Mouse (Mus musculus): Measurements from ENCODE around the gene Slc30a3. TPM values are rescaled to one million over a fixed set of nuclear protein-coding genes. Genes with fewer than 3 reads are reported as not detected.

Gene Slc30a3
- polyA plus RNA-seq, 1 experiment, result not detected

DNA sequence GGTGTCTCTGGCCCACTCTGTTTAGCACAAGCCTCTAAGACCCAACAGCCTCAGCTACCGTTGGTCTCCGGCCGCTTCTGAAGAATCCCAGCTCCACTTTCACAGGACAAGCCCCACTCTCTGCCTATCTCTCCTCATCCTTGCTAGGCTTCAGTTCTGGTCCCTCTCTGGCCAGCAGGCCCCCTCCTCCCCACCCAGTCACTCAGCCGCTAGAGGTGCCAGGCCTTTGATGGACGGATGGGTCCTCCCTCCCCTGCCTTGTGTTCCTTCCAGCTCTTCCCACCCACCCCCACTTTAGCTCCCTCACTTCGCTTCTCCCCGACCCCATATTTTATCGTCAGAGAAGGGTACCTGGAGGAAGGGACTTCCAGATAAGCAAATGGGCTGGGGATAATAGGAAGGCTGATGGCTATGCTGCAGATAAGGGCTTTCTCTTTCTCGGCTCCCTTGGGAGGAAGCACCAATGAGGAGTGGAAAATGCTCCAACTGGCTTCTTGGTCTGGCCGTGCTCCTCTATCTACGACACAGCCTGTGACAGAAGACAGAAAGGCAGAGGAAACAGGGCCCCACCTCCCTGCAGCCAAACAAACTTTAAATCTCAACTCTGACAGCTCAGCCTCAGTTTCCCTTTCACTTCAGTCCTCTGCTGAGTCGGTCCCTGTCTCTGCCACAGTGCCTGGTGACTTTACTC is 25.0 kb downstream of the Slc30a3 start:
- Histone ChIP-seq H3K36me3 (ENCODE audit: control insufficient read depth) (peaks cover 9% of the 10 kb centered on the region), H3K9me3 (ENCODE audit: control insufficient read depth, low read length) (no peaks in the 10 kb centered on the region), H3K4me1 (ENCODE audit: control insufficient read depth) (peaks cover 9% of the 10 kb centered on the region), H3K27me3 (ENCODE audit: control insufficient read depth) (peaks cover 31% of the 10 kb centered on the region), H3K4me3 (replicated peaks) (no peak overlapping the region)
- TF ChIP-seq GATA1 (IDR thresholded peaks at IDR 0.05; ENCODE audit: low read length) (no peak), TAL1 (IDR thresholded peaks at IDR 0.05; ENCODE audit: low read length) (no peak)

DNA sequence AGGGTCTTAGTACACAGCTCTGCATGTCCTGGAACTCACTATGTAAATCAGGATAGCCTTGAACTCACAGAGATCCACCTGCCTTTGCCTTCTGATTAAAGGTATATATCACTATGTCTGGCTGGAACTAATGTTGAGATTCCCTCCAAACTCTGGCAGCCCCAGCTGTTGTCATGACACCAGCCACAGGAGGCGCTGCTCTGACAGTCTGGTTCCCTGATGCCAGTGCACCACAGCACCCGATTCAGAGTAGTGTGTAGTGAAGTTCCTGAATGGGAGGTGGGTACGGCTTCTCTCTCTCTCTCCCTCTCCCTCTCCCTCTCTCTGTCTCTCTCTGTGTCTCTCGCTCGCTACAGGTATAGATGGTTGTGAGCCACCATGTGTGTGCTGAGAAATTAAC is 25.7 kb downstream of the Slc30a3 start:
- H3K4me3 ChIP-seq (replicated peaks), result no peak overlapping the region
- no peaks in the 10 kb centered on the region for H3K9me3 ChIP-seq (ENCODE audit: control insufficient read depth, low read length)
- peaks cover 9% of the 10 kb centered on the region for H3K4me1 ChIP-seq (ENCODE audit: control insufficient read depth)
- TF ChIP-seq GATA1 (IDR thresholded peaks at IDR 0.05; ENCODE audit: low read length) (no peak), TAL1 (IDR thresholded peaks at IDR 0.05; ENCODE audit: low read length) (no peak)
- H3K27me3 ChIP-seq (ENCODE audit: control insufficient read depth), result peaks cover 26% of the 10 kb centered on the region
- H3K36me3 ChIP-seq (ENCODE audit: control insufficient read depth), result peaks cover 16% of the 10 kb centered on the region

DNA sequence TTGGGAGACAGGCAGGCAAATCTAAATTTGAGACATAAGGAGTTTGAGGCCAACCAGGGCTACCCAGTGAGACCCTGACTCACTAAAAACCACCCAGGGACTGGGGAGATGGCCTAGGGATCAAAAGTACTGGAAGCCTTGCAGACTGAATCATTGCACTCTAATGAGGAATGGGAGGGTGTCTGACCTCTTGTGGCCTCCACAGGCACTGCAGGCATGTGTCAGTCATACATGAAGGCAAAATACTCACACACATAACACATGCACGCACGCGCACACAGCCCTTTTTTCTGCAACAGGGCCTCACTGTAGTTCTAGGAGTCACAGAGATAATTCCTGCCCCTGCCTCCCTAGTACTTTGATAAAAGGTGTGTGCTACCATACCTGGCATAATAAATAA is 26.7 kb downstream of the Slc30a3 start:
- TF ChIP-seq GATA1 (IDR thresholded peaks at IDR 0.05; ENCODE audit: low read length) (no peak), TAL1 (IDR thresholded peaks at IDR 0.05; ENCODE audit: low read length) (no peak)
- Histone ChIP-seq H3K4me3 (replicated peaks) (no peak overlapping the region), H3K36me3 (ENCODE audit: control insufficient read depth) (peaks cover 26% of the 10 kb centered on the region), H3K4me1 (ENCODE audit: control insufficient read depth) (peaks cover 9% of the 10 kb centered on the region), H3K27me3 (ENCODE audit: control insufficient read depth) (peaks cover 20% of the 10 kb centered on the region), H3K9me3 (ENCODE audit: control insufficient read depth, low read length) (no peaks in the 10 kb centered on the region)

DNA sequence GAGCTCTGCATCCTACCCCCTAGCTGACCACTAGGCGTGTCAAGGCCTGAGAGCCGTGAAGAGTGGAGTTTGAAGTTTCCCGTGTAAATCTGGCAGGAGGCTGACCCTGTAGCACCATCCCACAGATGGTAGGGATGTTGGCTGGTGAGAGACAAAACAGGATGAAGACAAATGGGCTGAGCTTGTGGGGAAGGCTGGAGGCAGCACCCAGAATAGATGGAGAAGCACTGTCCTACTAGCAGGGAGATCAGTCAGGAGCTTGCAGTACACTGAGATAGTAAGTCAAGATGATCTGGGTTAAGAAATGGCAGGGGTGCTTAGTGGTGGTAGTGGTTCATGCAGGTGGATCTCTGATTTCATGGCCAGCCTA is 27.3 kb downstream of the Slc30a3 start:
- no peak for TF ChIP-seq GATA1 (IDR thresholded peaks at IDR 0.05; ENCODE audit: low read length)
- H3K27me3 ChIP-seq (ENCODE audit: control insufficient read depth), result peaks cover 15% of the 10 kb centered on the region
- H3K4me1 ChIP-seq (ENCODE audit: control insufficient read depth), result peaks cover 9% of the 10 kb centered on the region
- H3K9me3 ChIP-seq (ENCODE audit: control insufficient read depth, low read length), result no peaks in the 10 kb centered on the region
- no peak overlapping the region for H3K4me3 ChIP-seq (replicated peaks)
- H3K36me3 ChIP-seq (ENCODE audit: control insufficient read depth), result peaks cover 32% of the 10 kb centered on the region

DNA sequence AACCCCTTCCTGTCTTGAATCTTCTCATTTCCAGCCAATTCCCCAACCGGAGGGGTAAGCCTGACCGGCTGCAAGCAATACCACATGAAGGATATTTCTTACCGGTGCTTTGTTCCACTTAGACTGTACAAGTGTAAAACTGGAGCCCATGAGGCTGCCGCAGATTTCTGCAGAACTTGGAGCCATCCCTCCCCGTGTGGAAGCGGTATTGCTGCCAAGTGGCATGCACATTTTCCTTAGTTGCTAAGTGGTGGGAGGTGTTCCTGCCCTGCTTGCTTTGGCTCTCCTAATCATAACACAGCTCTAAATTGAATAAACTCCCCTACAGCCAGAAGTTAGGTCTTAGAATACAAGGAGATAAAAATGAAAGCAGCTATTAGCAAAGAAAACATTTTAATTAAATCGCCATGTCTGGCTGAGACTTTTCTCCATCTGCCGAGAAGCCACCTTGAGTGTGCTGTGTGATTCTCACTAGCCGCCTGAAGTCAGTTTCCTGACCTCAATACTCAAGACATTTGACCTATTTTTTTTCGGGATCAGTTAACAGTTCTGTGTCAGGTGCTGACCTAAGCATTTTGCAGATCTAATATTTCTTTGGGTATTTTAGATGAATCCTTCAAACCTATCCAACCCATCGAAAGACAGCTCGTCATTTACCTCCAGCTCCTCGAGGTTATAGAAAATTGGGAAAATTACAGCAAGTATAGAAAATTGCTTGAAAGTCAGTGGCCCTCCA is 27.8 kb downstream of the Slc30a3 start:
- H3K9me3 ChIP-seq (ENCODE audit: control insufficient read depth, low read length), result no peaks in the 10 kb centered on the region
- H3K4me3 ChIP-seq (replicated peaks), result no peak overlapping the region
- H3K27me3 ChIP-seq (ENCODE audit: control insufficient read depth), result peaks cover 12% of the 10 kb centered on the region
- TF ChIP-seq GATA1 (IDR thresholded peaks at IDR 0.05; ENCODE audit: low read length) (no peak), TAL1 (IDR thresholded peaks at IDR 0.05; ENCODE audit: low read length) (no peak)
- H3K4me1 ChIP-seq (ENCODE audit: control insufficient read depth), result peaks cover 9% of the 10 kb centered on the region
- H3K36me3 ChIP-seq (ENCODE audit: control insufficient read depth), result peaks cover 38% of the 10 kb centered on the region

DNA sequence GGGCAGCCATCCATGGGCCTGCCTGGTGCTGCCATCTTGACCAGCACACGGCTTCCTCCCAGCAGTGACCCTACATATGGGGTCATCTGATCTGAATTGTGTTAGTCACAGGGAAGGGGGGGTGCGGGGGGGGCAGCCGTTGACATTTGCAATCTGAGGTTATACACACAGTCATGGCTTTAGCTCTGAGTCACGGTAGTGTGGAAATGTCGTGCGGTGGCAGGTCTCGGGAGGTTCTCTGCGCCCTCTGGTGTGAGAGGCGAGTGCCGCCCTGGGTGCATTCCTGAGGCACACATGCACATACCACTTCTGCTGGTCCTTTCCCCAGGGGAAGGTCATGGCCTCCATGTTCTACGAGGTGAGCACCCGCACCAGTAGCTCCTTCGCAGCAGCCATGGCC is 31.7 kb downstream of the Slc30a3 start:
- Histone ChIP-seq H3K4me3 (replicated peaks) (no peak overlapping the region), H3K9me3 (ENCODE audit: control insufficient read depth, low read length) (no peaks in the 10 kb centered on the region), H3K36me3 (ENCODE audit: control insufficient read depth) (peaks cover 77% of the 10 kb centered on the region), H3K27me3 (ENCODE audit: control insufficient read depth) (no peaks in the 10 kb centered on the region), H3K4me1 (ENCODE audit: control insufficient read depth) (no peaks in the 10 kb centered on the region)
- TF ChIP-seq TAL1 (IDR thresholded peaks at IDR 0.05; ENCODE audit: low read length) (no peak), GATA1 (IDR thresholded peaks at IDR 0.05; ENCODE audit: low read length) (no peak)

DNA sequence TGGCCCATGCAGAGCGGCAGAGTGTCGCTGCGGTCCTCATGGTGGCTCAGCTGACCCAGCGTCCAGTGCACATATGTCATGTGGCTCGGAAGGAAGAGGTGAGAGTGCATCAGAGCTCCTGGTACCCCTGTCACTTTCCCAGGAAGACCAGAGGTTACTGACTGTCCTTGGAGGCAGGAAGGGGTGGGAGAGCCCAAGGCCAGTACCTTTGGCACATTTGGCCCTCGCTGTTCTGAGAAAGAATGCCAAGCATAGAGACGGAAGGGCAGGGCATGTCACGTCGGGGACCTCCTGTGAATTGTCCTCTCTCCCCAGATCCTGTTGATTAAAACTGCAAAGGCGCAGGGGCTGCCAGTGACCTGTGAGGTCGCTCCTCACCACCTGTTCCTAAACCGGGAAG is 34.9 kb downstream of the Slc30a3 start:
- Histone ChIP-seq H3K9me3 (ENCODE audit: control insufficient read depth, low read length) (no peaks in the 10 kb centered on the region), H3K4me3 (replicated peaks) (no peak overlapping the region), H3K27me3 (ENCODE audit: control insufficient read depth) (no peaks in the 10 kb centered on the region), H3K36me3 (ENCODE audit: control insufficient read depth) (peaks cover 100% of the 10 kb centered on the region), H3K4me1 (ENCODE audit: control insufficient read depth) (no peaks in the 10 kb centered on the region; the same call in 1 of the 2 replicates)
- TF ChIP-seq TAL1 (IDR thresholded peaks at IDR 0.05; ENCODE audit: low read length) (no peak), GATA1 (IDR thresholded peaks at IDR 0.05; ENCODE audit: low read length) (no peak)

DNA sequence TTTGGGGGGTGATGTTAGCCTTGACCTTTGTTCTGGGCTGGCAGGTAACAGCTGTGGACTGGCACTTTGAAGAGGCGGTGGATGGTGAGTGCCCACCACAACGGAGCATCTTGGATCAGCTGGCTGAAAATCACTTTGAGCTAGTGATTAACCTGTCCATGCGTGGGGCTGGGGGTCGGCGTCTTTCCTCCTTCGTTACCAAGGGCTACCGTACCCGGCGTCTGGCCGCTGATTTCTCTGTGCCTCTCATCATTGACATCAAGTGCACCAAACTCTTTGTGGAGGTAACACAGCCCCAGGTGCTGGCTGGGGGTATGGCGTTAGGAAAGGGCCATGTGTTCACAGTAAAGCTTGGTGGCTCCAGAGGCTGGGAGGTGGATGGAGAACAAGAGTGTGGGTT is 36.2 kb downstream of the Slc30a3 start:
- H3K36me3 ChIP-seq (ENCODE audit: control insufficient read depth), result peaks cover 100% of the 10 kb centered on the region
- no peaks in the 10 kb centered on the region; the same call in 1 of the 2 replicates for H3K4me1 ChIP-seq (ENCODE audit: control insufficient read depth)
- no peaks in the 10 kb centered on the region for H3K9me3 ChIP-seq (ENCODE audit: control insufficient read depth, low read length)
- TF ChIP-seq GATA1 (IDR thresholded peaks at IDR 0.05; ENCODE audit: low read length) (no peak), TAL1 (IDR thresholded peaks at IDR 0.05; ENCODE audit: low read length) (no peak)
- no peaks in the 10 kb centered on the region for H3K27me3 ChIP-seq (ENCODE audit: control insufficient read depth)
- no peak overlapping the region for H3K4me3 ChIP-seq (replicated peaks)

DNA sequence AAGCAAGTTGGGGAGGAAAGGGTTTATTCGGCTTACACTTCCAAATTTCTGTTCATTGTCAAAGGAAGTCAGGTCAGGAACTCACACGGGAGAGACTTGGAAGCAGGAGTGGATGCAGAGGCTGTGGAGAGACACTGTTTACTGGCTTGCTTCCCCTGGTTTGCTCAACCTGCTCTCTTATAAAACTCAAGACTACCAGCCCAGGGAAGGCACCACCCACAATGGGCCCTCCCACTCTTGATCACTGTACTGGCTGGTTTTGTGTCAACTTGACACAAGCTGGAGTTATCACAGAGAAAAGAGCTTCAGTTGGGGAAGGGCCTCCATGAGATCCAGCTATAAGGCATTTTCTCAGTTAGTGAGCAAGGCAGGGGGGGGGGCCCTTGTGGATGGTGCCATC is 37.0 kb downstream of the Slc30a3 start:
- Histone ChIP-seq H3K4me1 (ENCODE audit: control insufficient read depth) (no peaks in the 10 kb centered on the region; the same call in 1 of the 2 replicates), H3K4me3 (replicated peaks) (no peak overlapping the region), H3K36me3 (ENCODE audit: control insufficient read depth) (peaks cover 100% of the 10 kb centered on the region), H3K27me3 (ENCODE audit: control insufficient read depth) (no peaks in the 10 kb centered on the region), H3K9me3 (ENCODE audit: control insufficient read depth, low read length) (no peaks in the 10 kb centered on the region)
- TF ChIP-seq GATA1 (IDR thresholded peaks at IDR 0.05; ENCODE audit: low read length), result no peak
- no peak for TF ChIP-seq TAL1 (IDR thresholded peaks at IDR 0.05; ENCODE audit: low read length)

All from erythroblast, embryonic 14.5 days (primary cell).